Mouse (Mus musculus) bone marrow, adult 2 months (tissue): ENCODE measurements around the gene Rbm47.

ENCODE experiments used
- CTCF ChIP-seq: fragments of 200-500 bp; IDR thresholded peaks from 2 replicates; pipeline ENCODE4 v1.5.1; 2011; ENCODE audit warnings: low read length, control low read depth; ENCODE audit not compliant: control insufficient read depth, insufficient read depth
- POLR2A ChIP-seq: fragments of 200-500 bp; IDR thresholded peaks from 2 replicates; pipeline ENCODE4 v1.6.1; 2011; ENCODE audit warnings: low read depth, mild to moderate bottlenecking, control low read depth, low read length, borderline replicate concordance; ENCODE audit not compliant: control insufficient read depth

GRCm38 (mm10) chr5:66086304-66086703, 86.6 kb downstream of the Rbm47 start:
- no peak for TF ChIP-seq CTCF
- no peak for TF ChIP-seq POLR2A
